11 mouse cellular contexts compared by ENCODE assay signal in genomic region chr7:142575971-142576370, GRCm38 (mm10). TPM values are rescaled to one million over a fixed set of nuclear protein-coding genes. Genes with fewer than 3 reads are reported as not detected.
DNase-seq lines count a peak whose midpoint lies in the region; ATAC-seq and TF ChIP-seq lines count a peak whose summit lies in the region.
"Had no signal": no experiment of that assay in that cellular context is flagged by ENCODE, and none has a peak within 500 bp of the region (broad histone marks: within the 10 kb centered on the region; RNA-seq: fewer than 3 reads in every experiment).

No protein-coding gene starts in this region.

- H3K27me3 ChIP-seq in hindbrain, embryonic 10.5 days (ENCODE audit: insufficient read depth, poor library complexity, severe bottlenecking) = peaks cover 27% of the 10 kb centered on the region
- H3K27me3 ChIP-seq in hindbrain, postnatal 0 days (ENCODE audit: insufficient read depth, low read length) = no peaks in the 10 kb centered on the region
- no peaks in the 10 kb centered on the region for H3K27me3 ChIP-seq in embryonic facial prominence, embryonic 12.5 days
- H3K27me3 ChIP-seq in intestine, embryonic 14.5 days (replicated peaks; ENCODE audit: control insufficient read depth, insufficient read depth, low read length) = no peaks in the 10 kb centered on the region
- no peaks in the 10 kb centered on the region for H3K27me3 ChIP-seq in liver, postnatal 0 days (ENCODE audit: insufficient read depth, low read length)

- ATAC-seq in hindbrain, postnatal 0 days = no peak
- no peak for ATAC-seq in embryonic facial prominence, embryonic 12.5 days (ENCODE audit: insufficient number of reproducible peaks, insufficient read depth, low FRiP score, low TSS enrichment)
- ATAC-seq in intestine, embryonic 14.5 days (replicated peaks; ENCODE audit: low FRiP score, low TSS enrichment, low read depth) = no peak
- ATAC-seq in liver, postnatal 0 days = no peak

- no peak for TF ChIP-seq EP300 in liver, postnatal 0 days (IDR thresholded peaks at IDR 0.05; ENCODE audit: low read depth)

- H3K27ac ChIP-seq in hindbrain, embryonic 10.5 days = peak overlapping the region; percentile 65; the same call in 1 of the 2 replicates
- no peak overlapping the region for H3K27ac ChIP-seq in hindbrain, postnatal 0 days
- H3K27ac ChIP-seq in embryonic facial prominence, embryonic 12.5 days = peak overlapping the region; percentile 93
- H3K27ac ChIP-seq in intestine, embryonic 14.5 days (ENCODE audit: low read depth) = peak overlapping the region; percentile 95
- H3K27ac ChIP-seq in liver, postnatal 0 days (ENCODE audit: low read depth) = peak overlapping the region; percentile 69
- H3K27ac ChIP-seq: left cerebral cortex, adult 2 months had no signal

- WGBS in hindbrain, embryonic 10.5 days = 89% methylated on average over 5 of the region's 5 CpGs
- WGBS in hindbrain, postnatal 0 days = 94% methylated on average over 5 of the region's 5 CpGs
- WGBS in embryonic facial prominence, embryonic 12.5 days = 76% methylated on average over 5 of the region's 5 CpGs
- WGBS in intestine, embryonic 14.5 days = 61% methylated on average over 5 of the region's 5 CpGs
- WGBS in liver, postnatal 0 days (ENCODE audit: insufficient replicate concordance) = 68% methylated on average over 5 of the region's 5 CpGs

- TF ChIP-seq CTCF in hindbrain, postnatal 0 days (IDR thresholded peaks at IDR 0.05; ENCODE audit: low read depth) = no peak
- TF ChIP-seq CTCF in liver, postnatal 0 days (IDR thresholded peaks at IDR 0.05; ENCODE audit: low read depth) = no peak

- peak overlapping the region; percentile 45 for H3K4me3 ChIP-seq in hindbrain, embryonic 10.5 days
- no peak overlapping the region for H3K4me3 ChIP-seq in hindbrain, postnatal 0 days (ENCODE audit: low read length)
- peak overlapping the region; percentile 48 for H3K4me3 ChIP-seq in embryonic facial prominence, embryonic 12.5 days
- H3K4me3 ChIP-seq in intestine, embryonic 14.5 days (ENCODE audit: low read depth, low read length) = peak overlapping the region; percentile 51
- peak overlapping the region; percentile 46 for H3K4me3 ChIP-seq in liver, postnatal 0 days (ENCODE audit: low read depth, low read length)
- H3K4me3 ChIP-seq: left cerebral cortex, adult 2 months had no signal

- no peak overlapping the region for H3K4me2 ChIP-seq in hindbrain, postnatal 0 days (ENCODE audit: low read depth, low read length)
- peak overlapping the region; percentile 63 for H3K4me2 ChIP-seq in embryonic facial prominence, embryonic 12.5 days (replicated peaks)
- H3K4me2 ChIP-seq in intestine, embryonic 14.5 days (ENCODE audit: low read length) = peak overlapping the region; percentile 53
- peak overlapping the region; percentile 59 for H3K4me2 ChIP-seq in liver, postnatal 0 days (ENCODE audit: low read depth, low read length)

- peaks cover 69% of the 10 kb centered on the region for H3K4me1 ChIP-seq in hindbrain, embryonic 10.5 days (replicated peaks)
- no peaks in the 10 kb centered on the region for H3K4me1 ChIP-seq in hindbrain, postnatal 0 days (ENCODE audit: insufficient read depth, low read length)
- H3K4me1 ChIP-seq in embryonic facial prominence, embryonic 12.5 days = peaks cover 43% of the 10 kb centered on the region
- peaks cover 52% of the 10 kb centered on the region for H3K4me1 ChIP-seq in intestine, embryonic 14.5 days (replicated peaks; ENCODE audit: control insufficient read depth, insufficient read depth, low read length)
- peaks cover 19% of the 10 kb centered on the region for H3K4me1 ChIP-seq in liver, postnatal 0 days (ENCODE audit: insufficient read depth)

- no peaks in the 10 kb centered on the region for H3K36me3 ChIP-seq in hindbrain, embryonic 10.5 days
- H3K36me3 ChIP-seq in hindbrain, postnatal 0 days (ENCODE audit: insufficient read depth, low read length) = no peaks in the 10 kb centered on the region
- no peaks in the 10 kb centered on the region for H3K36me3 ChIP-seq in embryonic facial prominence, embryonic 12.5 days
- H3K36me3 ChIP-seq in intestine, embryonic 14.5 days (ENCODE audit: control insufficient read depth, insufficient read depth, low read length) = peaks cover 7% of the 10 kb centered on the region; the same call in 1 of the 2 replicates
- H3K36me3 ChIP-seq in liver, postnatal 0 days (replicated peaks; ENCODE audit: insufficient read depth, low read length) = no peaks in the 10 kb centered on the region

- DNase-seq in hindbrain, embryonic 10.5 days (ENCODE audit: low spot score) = no peak
- no peak for DNase-seq in hindbrain, postnatal 0 days (ENCODE audit: low spot score)
- no peak for DNase-seq in intestine, embryonic 14.5 days (ENCODE audit: low spot score)
- DNase-seq in liver, postnatal 0 days = peak; percentile 22
- no peak for DNase-seq in layer of hippocampus, adult 18-20 months (ENCODE audit: low spot score in 2 of 2)
- DNase-seq in thymus, postnatal 36 days = no peak
- DNase-seq: embryo, embryonic 11 days; kidney, adult 8-10 months; right cerebral cortex, postnatal 14 days had no signal

- no peak overlapping the region for H3K9ac ChIP-seq in hindbrain, postnatal 0 days (replicated peaks; ENCODE audit: low read length)
- peak overlapping the region; percentile 83 for H3K9ac ChIP-seq in embryonic facial prominence, embryonic 12.5 days
- H3K9ac ChIP-seq in intestine, embryonic 14.5 days (ENCODE audit: low read length) = peak overlapping the region; percentile 89
- peak overlapping the region; percentile 59 for H3K9ac ChIP-seq in liver, postnatal 0 days (replicated peaks)

- H3K9me3 ChIP-seq in hindbrain, embryonic 10.5 days = peaks cover 14% of the 10 kb centered on the region
- 0 out of 2 replicates have a peak, but pooled peaks cover 3% of the 10 kb centered on the region for H3K9me3 ChIP-seq in hindbrain, postnatal 0 days (ENCODE audit: low read length)
- no peaks in the 10 kb centered on the region; the same call in 1 of the 2 replicates for H3K9me3 ChIP-seq in embryonic facial prominence, embryonic 12.5 days
- H3K9me3 ChIP-seq in intestine, embryonic 14.5 days (ENCODE audit: control insufficient read depth, low read length) = peaks cover 14% of the 10 kb centered on the region
- no peaks in the 10 kb centered on the region for H3K9me3 ChIP-seq in liver, postnatal 0 days (ENCODE audit: low read length)

RNA-seq across cellular contexts. Expression of gene Mrpl23, which starts 43.5 kb away (rescaled TPM):
- 17.7 and 19.7 TPM in 2 replicates for polyA plus RNA-seq in hindbrain, embryonic 10.5 days (2016; fragmentation: Nextera tagmentation; extraction: Ambion mirVana)
- total RNA-seq in hindbrain, postnatal 0 days (2014; rRNA removed) = 64.0 and 69.3 TPM in 2 replicates
- polyA plus RNA-seq in hindbrain, postnatal 0 days (2015; fragmentation: Nextera tagmentation; extraction: Ambion mirVana) = 17.4 and 25.5 TPM in 2 replicates
- polyA plus RNA-seq in embryonic facial prominence, embryonic 12.5 days (2016; fragmentation: Nextera tagmentation; extraction: Ambion mirVana) = 19.8 and 32.6 TPM in 2 replicates
- 36.1 and 45.8 TPM in 2 replicates for polyA plus RNA-seq in intestine, embryonic 14.5 days (2014; fragmentation: Nextera tagmentation; extraction: Ambion mirVana)
- polyA plus RNA-seq in liver, postnatal 0 days (2015; fragmentation: Nextera tagmentation; extraction: Ambion mirVana) = 18.7 and 19.3 TPM in 2 replicates
- 1 to 10 TPM; 6.8 to 8.4 TPM for total RNA-seq in layer of hippocampus, adult 18-20 months (2021)
